Mouse (Mus musculus) midbrain, embryonic 13.5 days (tissue): Measurements from ENCODE around the gene Dnajb14. TPM values are rescaled to one million over a fixed set of nuclear protein-coding genes. Genes with fewer than 3 reads are reported as not detected.

Experiments
- ATAC-seq: fragments of 200-750 bp; cut with Nextera tagmentation; 2 replicates; pipeline ENCODE4 v1.8.0; 2017; ENCODE audit warnings: mild to moderate bottlenecking, moderate TSS enrichment, moderate library complexity
- H3K27ac ChIP-seq: fragments of 300-500 bp; sonication (generic); 2 replicates; pipeline ENCODE4 v1.5.1; 2015; ENCODE audit warnings: inconsistent platforms, mild to moderate bottlenecking, moderate library complexity
- H3K27me3 ChIP-seq: fragments of 300-500 bp; sonication (generic); 2 replicates; pipeline ENCODE4 v1.6.1; 2015; ENCODE audit warnings: mild to moderate bottlenecking, inconsistent platforms
- H3K36me3 ChIP-seq: fragments of 300-500 bp; sonication (generic); 2 replicates; pipeline ENCODE4 v1.6.1; 2015; ENCODE audit warnings: mild to moderate bottlenecking, inconsistent platforms
- H3K4me1 ChIP-seq: fragments of 300-500 bp; sonication (generic); replicated peaks from 2 replicates; pipeline ENCODE4 v1.6.1; 2015; ENCODE audit warnings: inconsistent platforms
- H3K4me2 ChIP-seq: fragments of 300-500 bp; sonication (generic); replicated peaks from 2 replicates; pipeline ENCODE4 v1.6.1; 2015; ENCODE audit warnings: moderate library complexity, mild to moderate bottlenecking, inconsistent platforms
- H3K4me3 ChIP-seq: fragments of 300-500 bp; sonication (generic); replicated peaks from 2 replicates; pipeline ENCODE4 v1.5.1; 2015; ENCODE audit warnings: mild to moderate bottlenecking, inconsistent platforms
- H3K9ac ChIP-seq: fragments of 300-500 bp; sonication (generic); replicated peaks from 2 replicates; pipeline ENCODE4 v1.6.1; 2015; ENCODE audit warnings: mild to moderate bottlenecking, inconsistent platforms
- H3K9me3 ChIP-seq: fragments of 300-500 bp; sonication (generic); 2 replicates; pipeline ENCODE4 v1.6.1; 2016; ENCODE audit warnings: mild to moderate bottlenecking, inconsistent platforms
- WGBS: fragments of 180-500 bp; shearing (Covaris S2); methylation state at CpG from one replicate; pipeline ENCODE4 v1.1.7; 2015; 5-methylcytosine and 5-hydroxymethylcytosine counted together
- polyA plus RNA-seq: library from polyadenylated mRNA; unstranded; fragments of >200 nt; fragmentation: Nextera tagmentation; extraction: Ambion mirVana; gene quantifications from 2 replicates; pipeline ENCODE4 v1.2.1, GENCODE M21; 2015

Gene Dnajb14
- 9.4 and 12.1 TPM in 2 replicates for polyA plus RNA-seq

DNA sequence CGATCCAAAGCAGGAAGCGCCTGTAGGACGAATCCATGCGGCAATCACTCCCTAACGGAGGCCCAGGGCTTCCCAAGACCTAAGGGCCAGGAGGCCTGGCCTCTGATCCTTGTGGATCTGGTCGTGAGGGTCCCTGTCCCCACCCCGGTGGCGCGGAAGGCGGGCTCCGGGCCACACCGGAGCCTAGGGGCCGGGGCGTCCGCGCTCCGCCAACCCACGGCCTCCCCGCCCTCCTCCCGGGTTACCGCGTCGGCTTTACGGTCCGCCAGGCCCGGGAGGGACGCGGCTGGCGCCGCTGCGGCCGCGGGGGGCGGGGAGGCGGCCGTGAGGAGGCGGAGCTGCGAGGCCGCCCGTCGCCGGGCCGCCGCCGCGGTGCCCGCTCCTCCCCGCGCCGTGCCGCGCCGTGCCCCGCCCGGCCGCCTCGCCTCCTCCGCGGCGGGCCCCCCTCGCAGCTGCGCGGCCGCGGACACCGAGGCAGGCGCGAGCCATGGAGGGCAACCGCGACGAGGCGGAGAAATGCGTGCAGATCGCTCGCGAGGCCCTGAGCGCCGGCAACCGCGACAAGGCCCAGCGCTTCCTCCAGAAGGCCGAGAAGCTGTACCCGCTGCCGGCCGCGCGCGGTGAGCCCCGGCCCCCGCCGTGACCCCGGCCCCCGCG lies at the start of gene Dnajb14:
TSS of gene Dnajb14 (plus strand) at position 239 of the 657 bp plus-strand sequence.
- ATAC-seq: peak; percentile 22
- peak within 1 kb of the TSS; percentile 98 for H3K27ac ChIP-seq
- under 1% methylated on average over 54 of the region's 94 CpGs for WGBS
- H3K36me3 ChIP-seq: peaks cover 3% of the 10 kb centered on the region; the same call in 1 of the 2 replicates
- peak within 1 kb of the TSS; percentile 83 for H3K4me2 ChIP-seq
- H3K27me3 ChIP-seq: no peaks in the 10 kb centered on the region
- peak within 1 kb of the TSS; percentile 95 for H3K9ac ChIP-seq
- H3K9me3 ChIP-seq: no peaks in the 10 kb centered on the region
- H3K4me1 ChIP-seq: peaks cover 32% of the 10 kb centered on the region
- H3K4me3 ChIP-seq: peak within 1 kb of the TSS; percentile 82

DNA sequence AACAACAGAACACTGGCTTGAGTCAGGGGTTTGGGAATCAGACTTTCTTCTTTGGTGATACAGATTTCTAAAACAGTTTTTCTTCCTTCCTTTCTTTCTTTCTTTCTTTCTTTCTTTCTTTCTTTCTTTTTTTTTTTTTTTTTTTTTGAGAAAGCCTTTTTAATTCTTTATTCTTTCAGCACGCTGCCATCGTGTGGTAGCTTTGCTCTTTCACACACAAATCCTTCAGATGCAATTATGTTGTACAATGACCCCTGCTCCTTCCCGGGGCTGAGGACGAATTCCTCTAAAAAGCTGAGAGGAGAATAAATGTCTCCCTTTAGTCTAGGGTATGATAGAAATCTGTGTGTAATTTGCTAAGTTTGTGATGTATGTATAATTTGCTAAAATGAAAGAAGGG lies 48.8 kb upstream of the Dnajb14 start:
- no peak overlapping the region for H3K27ac ChIP-seq
- WGBS: 2% methylated on average over 4 of the region's 4 CpGs
- no peak overlapping the region for H3K4me3 ChIP-seq
- ATAC-seq: no peak
- no peaks in the 10 kb centered on the region for H3K9me3 ChIP-seq
- H3K9ac ChIP-seq: no peak overlapping the region
- peaks cover 7% of the 10 kb centered on the region; the same call in 1 of the 2 replicates for H3K4me1 ChIP-seq
- H3K27me3 ChIP-seq: no peaks in the 10 kb centered on the region
- H3K4me2 ChIP-seq: no peak overlapping the region
- H3K36me3 ChIP-seq: no peaks in the 10 kb centered on the region

DNA sequence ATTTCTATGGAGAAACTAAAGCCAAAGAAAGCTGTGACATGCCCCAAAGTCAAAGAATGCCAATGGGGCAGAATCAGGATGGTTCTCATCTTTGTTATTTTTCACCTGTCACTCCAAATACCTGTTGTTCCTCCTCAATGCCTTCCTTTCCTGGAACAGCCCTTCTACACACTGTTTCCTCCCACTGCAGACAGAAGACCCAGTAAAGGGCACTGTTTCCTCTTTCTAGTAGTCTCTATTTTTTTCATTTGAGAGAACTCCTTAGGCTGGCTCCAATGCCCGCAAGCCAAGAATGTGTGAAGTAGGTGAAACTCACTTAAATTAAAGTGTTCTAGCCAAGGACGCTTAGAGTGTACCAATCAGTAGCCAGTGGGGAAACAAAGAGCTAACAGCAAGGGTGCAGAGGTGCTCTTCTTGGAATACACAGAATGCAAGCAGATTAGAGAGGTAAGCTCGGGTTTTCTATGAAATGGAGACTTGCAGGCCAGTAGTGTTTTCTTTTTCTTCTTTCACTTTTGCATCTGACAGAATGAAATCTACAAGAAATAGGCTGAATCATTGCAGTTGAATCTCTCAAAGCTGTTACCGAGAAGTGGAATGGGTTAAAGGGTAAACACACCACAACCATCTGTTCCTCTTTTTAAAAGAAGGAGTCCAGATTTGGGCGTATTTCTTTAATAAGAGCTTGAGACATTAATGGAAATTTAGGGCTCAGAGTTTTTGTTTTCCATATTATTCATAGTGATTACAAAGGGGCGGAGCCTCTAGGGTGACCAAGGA lies 46.6 kb upstream of the Dnajb14 start:
- Histone ChIP-seq H3K27ac (no peak overlapping the region), H3K36me3 (no peaks in the 10 kb centered on the region), H3K9me3 (peaks cover 5% of the 10 kb centered on the region; the same call in 1 of the 2 replicates), H3K4me1 (peaks cover 7% of the 10 kb centered on the region; the same call in 1 of the 2 replicates), H3K27me3 (no peaks in the 10 kb centered on the region), H3K9ac (no peak overlapping the region), H3K4me3 (no peak overlapping the region), H3K4me2 (no peak overlapping the region)
- 74% methylated on average over 6 of the region's 6 CpGs for WGBS
- ATAC-seq: no peak

DNA sequence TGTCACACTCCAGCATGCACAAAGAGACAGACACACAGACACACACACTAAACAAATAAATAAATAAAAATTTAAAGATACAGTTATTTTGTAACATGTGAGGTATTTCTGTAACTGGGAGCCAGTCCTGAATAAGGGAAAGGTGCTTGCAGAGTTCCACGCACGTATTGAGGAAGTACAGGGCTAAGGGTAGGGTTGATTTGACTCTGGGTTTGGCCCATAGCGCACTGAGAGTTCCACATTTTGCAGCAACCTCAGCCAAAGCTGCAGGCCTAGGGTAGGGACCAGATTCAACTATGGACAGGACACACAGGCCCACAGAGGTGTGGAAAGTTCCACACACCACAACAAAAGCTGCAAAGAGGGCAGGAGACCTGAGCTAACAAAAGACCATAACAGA lies 44.2 kb upstream of the Dnajb14 start:
- Histone ChIP-seq H3K27ac (no peak overlapping the region), H3K9me3 (peaks cover 5% of the 10 kb centered on the region; the same call in 1 of the 2 replicates), H3K36me3 (no peaks in the 10 kb centered on the region), H3K4me3 (no peak overlapping the region), H3K4me2 (no peak overlapping the region), H3K4me1 (peaks cover 6% of the 10 kb centered on the region; the same call in 1 of the 2 replicates), H3K9ac (no peak overlapping the region), H3K27me3 (no peaks in the 10 kb centered on the region)
- 93% methylated on average over 3 of the region's 3 CpGs for WGBS
- no peak for ATAC-seq

DNA sequence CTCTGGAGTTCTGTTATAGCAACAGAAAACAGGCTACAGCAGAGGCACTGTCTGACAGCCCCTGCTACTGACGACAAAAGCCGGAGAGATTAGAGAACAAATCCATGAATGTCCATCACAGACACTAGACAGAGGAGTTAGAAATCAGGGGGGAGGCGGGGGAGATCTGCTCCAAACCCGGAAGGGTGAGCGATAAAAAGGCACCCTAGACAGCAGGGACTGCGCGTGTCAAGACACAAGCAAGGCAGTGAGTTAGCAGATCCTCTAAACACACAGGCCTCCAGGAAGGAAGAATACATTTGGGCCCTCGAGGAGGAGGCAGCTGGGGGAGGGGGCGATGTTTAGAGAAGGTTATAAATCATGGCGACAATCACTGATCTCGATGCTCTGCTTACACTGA lies 39.8 kb upstream of the Dnajb14 start:
- 0 out of 2 replicates have a peak overlapping the region, but pooled peaks have one; percentile 26 for H3K27ac ChIP-seq
- H3K4me2 ChIP-seq: no peak overlapping the region
- 0 out of 2 replicates have a peak, but pooled peaks have one; percentile 50 for ATAC-seq

DNA sequence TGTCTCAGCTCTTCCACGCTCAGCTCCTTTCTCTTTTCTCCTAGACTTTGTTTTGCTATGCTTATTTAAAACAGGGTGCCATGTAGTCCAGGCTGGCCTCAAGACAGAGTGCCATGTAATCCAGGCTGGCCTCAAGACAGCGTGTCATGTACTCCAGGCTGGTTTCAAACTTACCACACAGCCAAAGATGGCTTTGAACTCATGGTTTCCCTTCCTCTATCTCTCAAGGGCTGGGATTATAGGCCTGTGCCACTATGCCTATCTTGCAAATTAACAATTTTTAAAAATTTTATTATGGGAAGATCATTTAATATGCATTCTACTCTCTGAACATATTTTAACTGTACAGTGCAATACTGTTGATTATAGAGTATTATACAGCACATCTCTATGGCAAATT lies 36.3 kb upstream of the Dnajb14 start:
- Histone ChIP-seq H3K27me3 (no peaks in the 10 kb centered on the region), H3K9ac (no peak overlapping the region), H3K4me3 (no peak overlapping the region), H3K9me3 (no peaks in the 10 kb centered on the region), H3K36me3 (no peaks in the 10 kb centered on the region), H3K27ac (no peak overlapping the region), H3K4me1 (0 out of 2 replicates have a peak, but pooled peaks cover 5% of the 10 kb centered on the region), H3K4me2 (no peak overlapping the region)
- no peak for ATAC-seq
- 90% methylated on average over 2 of the region's 2 CpGs for WGBS

More for the DNA sequence above, 39.8 kb upstream of the Dnajb14 start:
- H3K27me3 ChIP-seq: no peaks in the 10 kb centered on the region
- WGBS: 40% methylated on average over 11 of the region's 11 CpGs
- H3K9me3 ChIP-seq: peaks cover 5% of the 10 kb centered on the region; the same call in 1 of the 2 replicates
- no peak overlapping the region for H3K4me3 ChIP-seq
- H3K4me1 ChIP-seq: 0 out of 2 replicates have a peak, but pooled peaks cover 5% of the 10 kb centered on the region
- H3K9ac ChIP-seq: no peak overlapping the region
- no peaks in the 10 kb centered on the region for H3K36me3 ChIP-seq

DNA sequence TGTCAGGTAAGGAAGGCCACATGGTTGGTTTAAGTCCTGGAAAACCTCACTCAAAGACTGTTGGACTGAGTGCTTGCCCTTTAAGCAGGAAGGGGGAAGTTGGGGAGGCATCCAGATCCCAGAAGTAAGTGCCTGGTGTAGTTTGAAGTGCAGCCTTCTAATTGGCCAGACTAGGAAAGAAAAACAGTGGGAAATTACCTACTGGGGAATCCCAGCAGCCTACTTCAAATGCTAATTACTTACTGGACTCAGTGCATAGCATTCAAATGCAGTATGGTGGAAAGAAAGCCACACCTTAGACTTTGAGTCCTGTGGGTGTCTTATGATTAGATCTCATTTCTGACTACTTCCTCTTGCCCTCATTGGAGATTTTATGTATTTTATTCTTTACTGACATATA lies 34.3 kb upstream of the Dnajb14 start:
- no peak overlapping the region for H3K9ac ChIP-seq
- ATAC-seq: no peak

DNA sequence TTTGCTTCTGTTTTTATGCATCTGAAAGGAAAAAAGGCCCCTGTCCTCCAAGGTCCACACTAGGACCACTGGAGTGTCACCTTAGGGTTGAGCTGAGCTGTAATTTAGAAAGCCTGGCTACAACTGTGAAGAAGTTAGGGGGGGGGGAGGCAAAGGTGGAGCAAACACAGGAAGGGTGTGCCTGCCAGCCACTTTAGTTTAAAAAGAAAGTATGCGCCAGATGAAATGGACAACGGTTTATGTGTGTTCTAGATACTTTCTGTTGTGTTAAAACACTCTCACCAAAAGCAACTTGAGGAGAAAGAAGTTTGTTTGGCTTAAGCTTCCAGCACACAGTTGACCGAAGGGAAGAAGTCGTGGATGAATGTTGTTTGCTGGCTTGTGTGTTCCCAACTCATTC lies 33.8 kb upstream of the Dnajb14 start:
- no peak overlapping the region for H3K9ac ChIP-seq
- H3K9me3 ChIP-seq: no peaks in the 10 kb centered on the region
- H3K27ac ChIP-seq: no peak overlapping the region
- no peak overlapping the region for H3K4me3 ChIP-seq
- no peak overlapping the region for H3K4me2 ChIP-seq
- no peaks in the 10 kb centered on the region for H3K4me1 ChIP-seq
- no peaks in the 10 kb centered on the region for H3K27me3 ChIP-seq
- no peaks in the 10 kb centered on the region for H3K36me3 ChIP-seq
- 81% methylated on average over 4 of the region's 4 CpGs for WGBS
- ATAC-seq: no peak

More for the DNA sequence above, 34.3 kb upstream of the Dnajb14 start:
- no peaks in the 10 kb centered on the region for H3K9me3 ChIP-seq
- no peak overlapping the region for H3K27ac ChIP-seq
- H3K27me3 ChIP-seq: no peaks in the 10 kb centered on the region
- H3K4me3 ChIP-seq: no peak overlapping the region
- H3K4me2 ChIP-seq: no peak overlapping the region
- no peaks in the 10 kb centered on the region for H3K4me1 ChIP-seq
- H3K36me3 ChIP-seq: no peaks in the 10 kb centered on the region

DNA sequence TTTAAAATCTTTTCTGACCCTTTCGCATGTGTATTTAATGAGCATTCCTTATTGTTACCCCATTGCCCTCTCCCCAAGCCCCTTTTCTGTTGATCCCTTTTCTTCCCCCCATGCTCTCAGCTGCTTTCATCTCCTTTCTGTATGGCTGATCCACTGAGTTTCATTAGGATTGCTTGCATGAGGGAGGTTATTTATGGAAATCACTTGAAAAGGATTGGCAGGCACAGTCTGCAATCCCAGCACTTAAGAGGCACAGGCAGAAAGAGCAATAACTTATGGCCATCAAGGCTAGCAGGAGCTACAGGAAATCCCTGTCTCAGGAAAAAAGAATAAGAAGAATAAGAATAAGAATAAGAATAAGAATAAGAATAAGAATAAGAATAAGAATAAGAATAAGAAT lies 30.9 kb upstream of the Dnajb14 start:
- Histone ChIP-seq H3K9ac (no peak overlapping the region), H3K4me1 (no peaks in the 10 kb centered on the region), H3K27me3 (no peaks in the 10 kb centered on the region), H3K36me3 (no peaks in the 10 kb centered on the region), H3K4me3 (no peak overlapping the region), H3K4me2 (no peak overlapping the region), H3K9me3 (no peaks in the 10 kb centered on the region), H3K27ac (no peak overlapping the region)
- WGBS: 64% methylated on average over 1 of the region's 1 CpGs
- no peak for ATAC-seq

DNA sequence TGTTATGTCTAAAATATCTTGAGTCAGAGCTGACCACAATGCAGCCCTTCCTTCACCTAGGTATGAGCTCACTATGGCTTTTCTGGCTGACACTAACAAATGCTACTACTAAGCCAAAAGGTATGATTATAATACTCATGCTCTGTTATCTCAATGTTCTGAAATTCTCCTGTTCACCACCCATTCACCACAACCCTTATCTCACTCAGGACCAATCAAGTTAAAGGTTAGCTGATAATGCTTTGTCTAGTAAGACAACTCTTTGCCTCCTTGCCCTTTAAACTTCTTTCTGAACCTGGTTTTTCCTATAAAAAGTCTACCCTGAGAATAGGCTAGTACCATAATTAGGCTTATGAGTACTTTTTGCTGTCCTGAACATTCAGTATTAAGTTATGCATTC lies 29.3 kb upstream of the Dnajb14 start:
- no peaks in the 10 kb centered on the region for H3K4me1 ChIP-seq
- no peak for ATAC-seq
- no peak overlapping the region for H3K4me3 ChIP-seq

DNA sequence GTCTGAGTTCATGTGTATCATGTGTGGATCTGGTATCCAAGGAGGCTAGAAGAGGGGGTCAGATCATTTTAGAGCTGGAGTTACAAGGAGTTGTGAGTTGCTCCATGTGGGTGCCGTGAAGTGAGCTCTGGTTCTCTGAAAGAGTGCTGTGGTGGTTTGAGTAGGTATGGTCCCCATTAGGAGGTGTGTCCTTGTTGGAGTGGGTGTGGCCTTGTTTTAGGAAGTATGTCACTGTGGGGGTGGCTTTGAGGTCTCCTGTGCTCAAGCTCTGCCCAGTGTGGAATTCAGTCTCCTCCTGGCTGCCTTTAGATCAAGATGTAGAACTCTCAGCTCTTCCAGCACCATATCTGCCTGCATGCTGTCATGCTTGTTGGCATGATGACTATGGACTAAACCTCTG lies 24.5 kb upstream of the Dnajb14 start:
- 88% methylated on average over 1 of the region's 1 CpGs for WGBS
- H3K27ac ChIP-seq: no peak overlapping the region
- H3K4me3 ChIP-seq: no peak overlapping the region
- H3K4me1 ChIP-seq: peaks cover 5% of the 10 kb centered on the region
- H3K9me3 ChIP-seq: no peaks in the 10 kb centered on the region
- no peaks in the 10 kb centered on the region for H3K36me3 ChIP-seq
- no peak for ATAC-seq
- no peak overlapping the region for H3K4me2 ChIP-seq
- H3K27me3 ChIP-seq: no peaks in the 10 kb centered on the region
- H3K9ac ChIP-seq: no peak overlapping the region

More for the DNA sequence above, 29.3 kb upstream of the Dnajb14 start:
- H3K9ac ChIP-seq: no peak overlapping the region
- H3K4me2 ChIP-seq: no peak overlapping the region
- H3K9me3 ChIP-seq: no peaks in the 10 kb centered on the region
- H3K27ac ChIP-seq: no peak overlapping the region
- H3K27me3 ChIP-seq: no peaks in the 10 kb centered on the region
- H3K36me3 ChIP-seq: no peaks in the 10 kb centered on the region

DNA sequence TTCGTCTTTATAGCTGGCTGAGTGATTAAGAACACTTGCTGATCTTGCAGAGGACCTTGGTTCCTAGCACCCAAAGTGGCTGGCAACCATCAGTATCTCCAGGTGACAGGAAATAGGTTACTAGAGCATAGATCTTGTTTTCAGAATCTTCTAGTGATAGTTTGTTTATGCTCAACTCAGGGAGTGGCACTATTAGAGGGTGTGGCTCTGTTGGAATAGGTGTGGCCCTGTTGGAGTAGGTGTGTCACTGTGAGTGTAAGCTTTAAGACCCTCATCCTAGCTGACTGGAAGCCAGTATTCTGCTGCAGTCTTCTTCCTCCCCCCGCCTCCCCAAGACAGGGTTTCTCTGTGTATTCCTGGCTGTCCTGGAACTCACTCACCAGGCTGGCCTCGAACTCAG lies 23.2 kb upstream of the Dnajb14 start:
- WGBS: 91% methylated on average over 3 of the region's 3 CpGs
- H3K9me3 ChIP-seq: no peaks in the 10 kb centered on the region
- no peaks in the 10 kb centered on the region for H3K36me3 ChIP-seq
- H3K27ac ChIP-seq: no peak overlapping the region
- H3K27me3 ChIP-seq: no peaks in the 10 kb centered on the region
- no peak overlapping the region for H3K4me2 ChIP-seq
- no peak overlapping the region for H3K9ac ChIP-seq
- H3K4me1 ChIP-seq: peaks cover 7% of the 10 kb centered on the region
- no peak for ATAC-seq
- H3K4me3 ChIP-seq: no peak overlapping the region
